Mouse (Mus musculus) ES-Bruce4 (cell line): ENCODE data around the gene Alyref2.

Experiments used
- CTCF ChIP-seq: IDR thresholded peaks from one replicate; pipeline ENCODE4 v1.8.1; 2011; ENCODE audit warnings: low read depth, low read length
- EP300 ChIP-seq: IDR thresholded peaks from 2 replicates; pipeline ENCODE4 v1.6.1; 2011; ENCODE audit warnings: low read depth, low read length; ENCODE audit not compliant: insufficient read depth

DNA sequence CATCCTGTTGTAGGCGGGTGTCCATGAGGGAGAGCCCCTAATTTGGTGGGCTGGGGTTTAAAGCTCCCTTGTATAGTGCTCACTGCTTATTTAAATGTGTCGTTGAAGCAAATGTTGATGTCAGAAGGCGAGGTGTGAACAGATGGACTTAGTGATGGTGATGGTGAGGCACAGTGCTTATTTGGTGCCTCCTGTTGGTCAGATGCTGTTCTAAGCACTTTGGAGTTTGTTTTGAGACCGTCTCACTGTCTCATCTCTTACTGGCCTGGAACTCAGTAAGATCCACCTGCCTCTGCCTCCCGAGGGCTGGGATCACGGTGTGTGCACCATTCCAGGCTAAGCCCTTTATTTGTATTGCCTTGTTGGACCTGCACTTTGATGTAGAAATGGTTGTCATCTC is 48.4 kb upstream of the Alyref2 start:
- no peak for TF ChIP-seq EP300
- TF ChIP-seq CTCF, result no peak
